Mouse (Mus musculus) heart, postnatal 25 days (tissue): ENCODE measurements around the gene Foxp1. TPM values are rescaled to one million over a fixed set of nuclear protein-coding genes. Genes with fewer than 3 reads are reported as not detected.

Experiments
- DNase-seq: peaks from one replicate; pipeline ENCODE4 v3.0.0; 2022; ENCODE audit warnings: low spot score
- intact Hi-C: fragments of 180-260 bp; cut with DNase I; formaldehyde crosslinking; loops from one replicate; pipeline ENCODE4 v1.15.1; 2025
- total RNA-seq, 2 experiments: library from RNA; stranded (reverse); gene quantifications; 2 replicates each; pipeline ENCODE4 v1.2.3; 2021

Foxp1 gene
- total RNA-seq, 2 experiments from 2014 or later: 33.6 to 35.3 TPM

GRCm38 (mm10) chr6:99375865-99376264, 146.7 kb downstream of the Foxp1 start:
- DNase-seq: no peak
- intact Hi-C loops: no loop called here

- intact Hi-C loops: no loop called here
- no peak for DNase-seq
Measured at GRCm38 (mm10) chr6:99375376-99375775, 147.1 kb downstream of the Foxp1 start.

- intact Hi-C loops: no loop called here
- DNase-seq: no peak
Measured at GRCm38 (mm10) chr6:99374448-99375271, 147.9 kb downstream of the Foxp1 start.

GRCm38 (mm10) chr6:99372427-99372826, 150.1 kb downstream of the Foxp1 start:
- intact Hi-C loops: no loop called here
- no peak for DNase-seq

GRCm38 (mm10) chr6:99372016-99372415, 150.5 kb downstream of the Foxp1 start:
- DNase-seq: no peak
- intact Hi-C loops: no loop called here

- DNase-seq: no peak
- intact Hi-C loops: no loop called here
Measured at GRCm38 (mm10) chr6:99369931-99370330, 152.6 kb downstream of the Foxp1 start.

GRCm38 (mm10) chr6:99369156-99369555, 153.4 kb downstream of the Foxp1 start:
- intact Hi-C loops: no loop called here
- DNase-seq: no peak

GRCm38 (mm10) chr6:99368118-99368753, 154.3 kb downstream of the Foxp1 start:
- no peak for DNase-seq
- intact Hi-C loops: no loop called here

GRCm38 (mm10) chr6:99364545-99364944, 158.0 kb downstream of the Foxp1 start:
- intact Hi-C loops: no loop called here

GRCm38 (mm10) chr6:99360581-99360980, 161.9 kb downstream of the Foxp1 start:
- DNase-seq: no peak
- intact Hi-C loops: no loop called here

More at GRCm38 (mm10) chr6:99364545-99364944, 158.0 kb downstream of the Foxp1 start:
- DNase-seq: no peak

- no peak for DNase-seq
- intact Hi-C loops: no loop called here
Measured at GRCm38 (mm10) chr6:99359765-99360499, 162.6 kb downstream of the Foxp1 start.

- no peak for DNase-seq
- intact Hi-C loops: no loop called here
Measured at GRCm38 (mm10) chr6:99359036-99359698, 163.4 kb downstream of the Foxp1 start.

- intact Hi-C loops: no loop called here
- no peak for DNase-seq
Measured at GRCm38 (mm10) chr6:99357931-99358330, 164.6 kb downstream of the Foxp1 start.

- intact Hi-C loops: no loop called here
- no peak for DNase-seq
Measured at GRCm38 (mm10) chr6:99354338-99354737, 168.2 kb downstream of the Foxp1 start.

GRCm38 (mm10) chr6:99353441-99353840, 169.1 kb downstream of the Foxp1 start:
- no peak for DNase-seq
- intact Hi-C loops: no loop called here

GRCm38 (mm10) chr6:99350566-99350965, 172.0 kb downstream of the Foxp1 start:
- intact Hi-C loops: no loop called here
- DNase-seq: no peak

GRCm38 (mm10) chr6:99350156-99350555, 172.4 kb downstream of the Foxp1 start:
- no peak for DNase-seq
- intact Hi-C loops: no loop called here

- intact Hi-C loops: no loop called here
- DNase-seq: no peak
Measured at GRCm38 (mm10) chr6:99347836-99348235, 174.7 kb downstream of the Foxp1 start.

GRCm38 (mm10) chr6:99344966-99345365, 177.6 kb downstream of the Foxp1 start:
- intact Hi-C loops: no loop called here
- no peak for DNase-seq

GRCm38 (mm10) chr6:99344357-99344756, 178.2 kb downstream of the Foxp1 start:
- intact Hi-C loops: no loop called here
- DNase-seq: no peak
